Mouse (Mus musculus) midbrain, embryonic 15.5 days (tissue): ENCODE measurements at regions not wholly inside any gene's neighbourhood (a gene's known extent, or its start where the extent isn't known, plus 50 kb on each side); places are given as distances from the start of the nearest gene placed in this dataset.

ENCODE experiments used
- ATAC-seq: fragments of 200-750 bp; cut with Nextera tagmentation; replicated peaks from 2 replicates; pipeline ENCODE4 v1.8.0; 2017; ENCODE audit warnings: moderate TSS enrichment
- H3K27ac ChIP-seq: fragments of 300-500 bp; sonication (generic); 2 replicates; pipeline ENCODE4 v1.5.1; 2015; ENCODE audit warnings: mild to moderate bottlenecking, inconsistent platforms
- H3K27me3 ChIP-seq: fragments of 300-500 bp; sonication (generic); replicated peaks from 2 replicates; pipeline ENCODE4 v1.6.1; 2015; ENCODE audit warnings: inconsistent platforms
- H3K36me3 ChIP-seq: fragments of 300-500 bp; sonication (generic); replicated peaks from 2 replicates; pipeline ENCODE4 v1.6.1; 2015; ENCODE audit warnings: inconsistent platforms
- H3K4me1 ChIP-seq: fragments of 300-500 bp; sonication (generic); 2 replicates; pipeline ENCODE4 v1.6.1; 2015; ENCODE audit warnings: inconsistent platforms
- H3K4me2 ChIP-seq: fragments of 300-500 bp; sonication (generic); 2 replicates; pipeline ENCODE4 v1.6.1; 2015; ENCODE audit warnings: inconsistent platforms, mild to moderate bottlenecking, moderate library complexity
- H3K4me3 ChIP-seq: fragments of 300-500 bp; sonication (generic); 2 replicates; pipeline ENCODE4 v1.5.1; 2015; ENCODE audit warnings: mild to moderate bottlenecking, inconsistent platforms
- H3K9ac ChIP-seq: fragments of 300-500 bp; sonication (generic); 2 replicates; pipeline ENCODE4 v1.6.1; 2015; ENCODE audit warnings: mild to moderate bottlenecking, inconsistent platforms
- H3K9me3 ChIP-seq: fragments of 300-500 bp; sonication (generic); 2 replicates; pipeline ENCODE4 v1.6.1; 2016; ENCODE audit warnings: inconsistent platforms
- WGBS: fragments of 180-500 bp; shearing (Covaris S2); methylation state at CpG from one replicate; pipeline ENCODE4 v1.1.7; 2015; ENCODE audit warnings: mixed read lengths; 5-methylcytosine and 5-hydroxymethylcytosine counted together

GRCm38 (mm10) chr13:106689051-106689450, 247.7 kb downstream of the Ipo11 start:
- H3K4me3 ChIP-seq = no peak overlapping the region
- H3K9me3 ChIP-seq = no peaks in the 10 kb centered on the region
- 92% methylated on average over 8 of the region's 8 CpGs for WGBS
- ATAC-seq = no peak
- H3K27ac ChIP-seq = no peak overlapping the region
- no peaks in the 10 kb centered on the region for H3K27me3 ChIP-seq
- H3K4me1 ChIP-seq = peaks cover 3% of the 10 kb centered on the region; the same call in 1 of the 2 replicates
- H3K9ac ChIP-seq = no peak overlapping the region
- H3K4me2 ChIP-seq = no peak overlapping the region
- no peaks in the 10 kb centered on the region for H3K36me3 ChIP-seq

GRCm38 (mm10) chr13:106669665-106670064, 267.1 kb downstream of the Ipo11 start:
- no peaks in the 10 kb centered on the region for H3K4me1 ChIP-seq
- H3K4me2 ChIP-seq = no peak overlapping the region
- no peaks in the 10 kb centered on the region for H3K9me3 ChIP-seq
- 89% methylated on average over 5 of the region's 5 CpGs for WGBS
- ATAC-seq = no peak
- H3K36me3 ChIP-seq = no peaks in the 10 kb centered on the region
- H3K9ac ChIP-seq = no peak overlapping the region
- H3K27ac ChIP-seq = no peak overlapping the region
- H3K4me3 ChIP-seq = no peak overlapping the region
- H3K27me3 ChIP-seq = no peaks in the 10 kb centered on the region

GRCm38 (mm10) chr13:106662195-106662594, 274.6 kb downstream of the Ipo11 start:
- ATAC-seq = no peak
- Histone ChIP-seq H3K27me3 (no peaks in the 10 kb centered on the region), H3K4me1 (no peaks in the 10 kb centered on the region), H3K9ac (no peak overlapping the region), H3K27ac (no peak overlapping the region), H3K4me3 (no peak overlapping the region), H3K4me2 (no peak overlapping the region), H3K9me3 (no peaks in the 10 kb centered on the region), H3K36me3 (no peaks in the 10 kb centered on the region)
- WGBS = 95% methylated on average over 1 of the region's 1 CpGs

- Histone ChIP-seq H3K27me3 (no peaks in the 10 kb centered on the region), H3K4me2 (no peak overlapping the region), H3K9me3 (no peaks in the 10 kb centered on the region), H3K9ac (no peak overlapping the region), H3K36me3 (no peaks in the 10 kb centered on the region), H3K4me1 (no peaks in the 10 kb centered on the region), H3K27ac (no peak overlapping the region), H3K4me3 (no peak overlapping the region)
- 0 out of 2 replicates have a peak, but pooled peaks have one; percentile 54 for ATAC-seq
Measured at GRCm38 (mm10) chr13:106649363-106649762, 287.4 kb downstream of the Ipo11 start.

GRCm38 (mm10) chr13:106643302-106643975, 293.3 kb downstream of the Ipo11 start:
- peak; percentile 80; the same call in 1 of the 2 replicates for ATAC-seq
- Histone ChIP-seq H3K9me3 (no peaks in the 10 kb centered on the region), H3K27ac (no peak overlapping the region), H3K4me1 (no peaks in the 10 kb centered on the region), H3K4me3 (no peak overlapping the region), H3K9ac (no peak overlapping the region), H3K27me3 (no peaks in the 10 kb centered on the region), H3K4me2 (no peak overlapping the region), H3K36me3 (no peaks in the 10 kb centered on the region)
- 65% methylated on average over 5 of the region's 5 CpGs for WGBS

- Histone ChIP-seq H3K4me1 (no peaks in the 10 kb centered on the region), H3K9me3 (no peaks in the 10 kb centered on the region), H3K9ac (no peak overlapping the region), H3K4me3 (no peak overlapping the region), H3K27ac (no peak overlapping the region), H3K27me3 (no peaks in the 10 kb centered on the region), H3K36me3 (no peaks in the 10 kb centered on the region), H3K4me2 (no peak overlapping the region)
- no peak for ATAC-seq
- 79% methylated on average over 7 of the region's 7 CpGs for WGBS
Measured at GRCm38 (mm10) chr13:106638706-106639385, 297.9 kb downstream of the Ipo11 start.

GRCm38 (mm10) chr13:106591729-106592128, 345.0 kb downstream of the Ipo11 start:
- no peaks in the 10 kb centered on the region for H3K27me3 ChIP-seq
- no peak for ATAC-seq
- H3K4me2 ChIP-seq = no peak overlapping the region
- no peak overlapping the region for H3K4me3 ChIP-seq
- H3K4me1 ChIP-seq = no peaks in the 10 kb centered on the region
- H3K9ac ChIP-seq = no peak overlapping the region
- no peaks in the 10 kb centered on the region for H3K9me3 ChIP-seq
- H3K36me3 ChIP-seq = no peaks in the 10 kb centered on the region
- H3K27ac ChIP-seq = no peak overlapping the region
- 61% methylated on average over 2 of the region's 2 CpGs for WGBS

GRCm38 (mm10) chr13:106567658-106568359, 368.9 kb downstream of the Ipo11 start:
- H3K4me1 ChIP-seq = peaks cover 5% of the 10 kb centered on the region; the same call in 1 of the 2 replicates
- H3K4me2 ChIP-seq = 0 out of 2 replicates have a peak overlapping the region, but pooled peaks have one; percentile 11
- peak; percentile 70; the same call in 1 of the 2 replicates for ATAC-seq
- no peaks in the 10 kb centered on the region for H3K27me3 ChIP-seq
- H3K4me3 ChIP-seq = no peak overlapping the region
- no peaks in the 10 kb centered on the region for H3K36me3 ChIP-seq
- H3K9me3 ChIP-seq = no peaks in the 10 kb centered on the region
- WGBS = 47% methylated on average over 9 of the region's 9 CpGs
- no peak overlapping the region for H3K9ac ChIP-seq
- 0 out of 2 replicates have a peak overlapping the region, but pooled peaks have one; percentile 12 for H3K27ac ChIP-seq

GRCm38 (mm10) chr13:106562588-106562987, 374.2 kb downstream of the Ipo11 start:
- peaks cover 2% of the 10 kb centered on the region; the same call in 1 of the 2 replicates for H3K4me1 ChIP-seq
- H3K27ac ChIP-seq = no peak overlapping the region
- no peak for ATAC-seq
- no peaks in the 10 kb centered on the region for H3K36me3 ChIP-seq
- no peaks in the 10 kb centered on the region for H3K27me3 ChIP-seq
- no peaks in the 10 kb centered on the region for H3K9me3 ChIP-seq
- no peak overlapping the region for H3K4me2 ChIP-seq
- no peak overlapping the region for H3K9ac ChIP-seq
- no peak overlapping the region for H3K4me3 ChIP-seq
- WGBS = 92% methylated on average over 1 of the region's 1 CpGs

- Histone ChIP-seq H3K9me3 (no peaks in the 10 kb centered on the region), H3K9ac (no peak overlapping the region), H3K36me3 (no peaks in the 10 kb centered on the region), H3K4me2 (no peak overlapping the region), H3K27me3 (no peaks in the 10 kb centered on the region), H3K4me3 (no peak overlapping the region), H3K4me1 (no peaks in the 10 kb centered on the region), H3K27ac (no peak overlapping the region)
- peak; percentile 78; the same call in 1 of the 2 replicates for ATAC-seq
- 58% methylated on average over 4 of the region's 4 CpGs for WGBS
Measured at GRCm38 (mm10) chr13:106562161-106562560, 374.6 kb downstream of the Ipo11 start.

- Histone ChIP-seq H3K4me2 (no peak overlapping the region), H3K4me1 (no peaks in the 10 kb centered on the region), H3K27ac (no peak overlapping the region), H3K27me3 (no peaks in the 10 kb centered on the region), H3K9ac (no peak overlapping the region), H3K4me3 (no peak overlapping the region), H3K9me3 (no peaks in the 10 kb centered on the region), H3K36me3 (no peaks in the 10 kb centered on the region)
- WGBS = 74% methylated on average over 11 of the region's 11 CpGs
- ATAC-seq = peak; percentile 56; the same call in 1 of the 2 replicates
Measured at GRCm38 (mm10) chr13:106525406-106526206, 411.2 kb downstream of the Ipo11 start.
